Mouse (Mus musculus) lung, postnatal 36 days (tissue): ENCODE data around the gene Fbln2.
A peak's percentile ranks its signal among the peaks of the same experiment; 100 is the strongest.

ENCODE experiments used
- DNase-seq: peaks from one replicate; pipeline ENCODE4 v3.0.0; 2022; ENCODE audit warnings: mixed read lengths

Gene Fbln2

GRCm38 (mm10) chr6:91283031-91283430, 70.8 kb downstream of the Fbln2 start:
- DNase-seq, result no peak

GRCm38 (mm10) chr6:91284521-91285449, 72.5 kb downstream of the Fbln2 start:
- DNase-seq, result peak; percentile 30

GRCm38 (mm10) chr6:91285450-91285790, 73.2 kb downstream of the Fbln2 start:
- peak; percentile 83 for DNase-seq

- no peak for DNase-seq
These were observed 73.7 kb downstream of the Fbln2 start for GRCm38 (mm10) chr6:91285814-91286545.

GRCm38 (mm10) chr6:91286624-91287023, 74.4 kb downstream of the Fbln2 start:
- DNase-seq, result peak; percentile 85

- DNase-seq, result no peak
These were observed 74.9 kb downstream of the Fbln2 start for GRCm38 (mm10) chr6:91287148-91287547.

- DNase-seq, result no peak
These were observed 75.4 kb downstream of the Fbln2 start for GRCm38 (mm10) chr6:91287636-91288035.

- DNase-seq, result no peak
These were observed 76.1 kb downstream of the Fbln2 start for GRCm38 (mm10) chr6:91288251-91288785.

GRCm38 (mm10) chr6:91288961-91289360, 76.7 kb downstream of the Fbln2 start:
- DNase-seq, result no peak

- DNase-seq, result peak; percentile 22
These were observed 78.7 kb downstream of the Fbln2 start for GRCm38 (mm10) chr6:91290937-91291336.

GRCm38 (mm10) chr6:91295431-91295830, 83.2 kb downstream of the Fbln2 start:
- no peak for DNase-seq

- no peak for DNase-seq
These were observed 86.6 kb downstream of the Fbln2 start for GRCm38 (mm10) chr6:91298828-91299227.

GRCm38 (mm10) chr6:91300079-91300478, 87.8 kb downstream of the Fbln2 start:
- no peak for DNase-seq

GRCm38 (mm10) chr6:91301839-91302238, 89.6 kb downstream of the Fbln2 start:
- peak; percentile 85 for DNase-seq

GRCm38 (mm10) chr6:91302337-91302736, 90.1 kb downstream of the Fbln2 start:
- no peak for DNase-seq

GRCm38 (mm10) chr6:91304172-91304571, 91.9 kb downstream of the Fbln2 start:
- no peak for DNase-seq

- DNase-seq, result peak; percentile 88
These were observed 95.7 kb downstream of the Fbln2 start for GRCm38 (mm10) chr6:91307972-91308371.

- no peak for DNase-seq
These were observed 98.9 kb downstream of the Fbln2 start for GRCm38 (mm10) chr6:91311204-91311603.

- DNase-seq, result no peak
These were observed 100.2 kb downstream of the Fbln2 start for GRCm38 (mm10) chr6:91312491-91312890.
